Comparison of ENCODE assay signal across 8 mouse cellular contexts in the genomic region with DNA sequence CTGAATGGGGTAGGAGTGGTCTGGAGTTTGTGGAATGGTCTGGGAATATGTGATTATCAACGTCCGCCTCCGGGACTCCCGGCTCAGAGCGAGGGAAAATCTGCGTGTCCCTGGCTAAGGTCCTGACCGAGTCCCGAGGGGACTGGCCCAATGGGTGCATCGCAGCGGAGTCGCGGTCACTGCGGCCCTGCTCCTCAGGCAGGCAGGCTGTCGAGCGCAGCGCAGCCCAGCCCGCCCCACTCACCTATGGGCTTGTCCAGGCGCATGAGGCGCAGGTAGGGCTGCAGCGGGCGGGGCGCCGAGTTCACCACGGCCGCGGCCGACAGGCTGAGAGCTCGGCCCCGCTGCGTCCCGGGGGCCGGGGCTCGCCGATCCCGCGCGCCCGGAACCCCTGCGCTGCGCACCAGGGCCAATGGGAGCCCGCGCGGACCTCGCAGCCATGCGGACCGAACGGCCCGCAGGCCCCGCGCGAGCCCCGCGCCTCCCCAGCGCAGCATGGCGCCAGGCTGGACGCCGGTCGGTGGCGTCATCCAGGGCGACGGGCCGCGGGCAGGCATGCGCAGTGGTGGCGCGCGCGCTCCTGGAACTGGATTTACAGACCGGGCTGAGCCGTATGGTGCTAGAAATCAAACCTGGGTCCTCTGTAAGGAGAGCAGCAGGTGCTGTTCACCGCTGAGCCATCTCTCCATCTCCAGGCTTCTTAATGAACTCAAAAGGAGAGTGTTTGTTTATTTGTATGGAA. TPM values are rescaled to one million over a fixed set of nuclear protein-coding genes. Genes with fewer than 3 reads are reported as not detected.
DNase-seq lines count a peak whose midpoint lies in the region; ATAC-seq and TF ChIP-seq lines count a peak whose summit lies in the region.

No protein-coding gene starts in this region.

- H3K4me3 ChIP-seq in bone marrow macrophage, adult 2 months (ENCODE audit: insufficient read depth, low read length), result peak overlapping the region; percentile 66
- H3K4me3 ChIP-seq in embryonic facial prominence, embryonic 15.5 days (replicated peaks), result peak overlapping the region; percentile 67
- H3K4me3 ChIP-seq in kidney, embryonic 14.5 days (ENCODE audit: low read length), result peak overlapping the region; percentile 78

- no peak for TF ChIP-seq POLR2A in bone marrow macrophage, adult 2 months (IDR thresholded peaks at IDR 0.05; ENCODE audit: borderline replicate concordance, low read depth, low read length)

- WGBS in embryonic facial prominence, embryonic 15.5 days, result under 1% methylated on average over 71 of the region's 71 CpGs
- under 1% methylated on average over 71 of the region's 71 CpGs for WGBS in kidney, embryonic 14.5 days

- peaks cover 4% of the 10 kb centered on the region for H3K4me1 ChIP-seq in bone marrow macrophage, adult 2 months (ENCODE audit: control insufficient read depth, insufficient read depth, low read length)
- peaks cover 21% of the 10 kb centered on the region; the same call in 1 of the 2 replicates for H3K4me1 ChIP-seq in embryonic facial prominence, embryonic 15.5 days
- peaks cover 9% of the 10 kb centered on the region; the same call in 1 of the 2 replicates for H3K4me1 ChIP-seq in kidney, embryonic 14.5 days (ENCODE audit: control insufficient read depth, insufficient read depth, low read length)

- TF ChIP-seq CTCF in bone marrow macrophage, adult 2 months (IDR thresholded peaks at IDR 0.05; ENCODE audit: low read depth, low read length), result no peak

- no peaks in the 10 kb centered on the region for H3K27me3 ChIP-seq in embryonic facial prominence, embryonic 15.5 days
- no peaks in the 10 kb centered on the region for H3K27me3 ChIP-seq in kidney, embryonic 14.5 days (ENCODE audit: control insufficient read depth, insufficient read depth, low read length)

- peak; percentile 92 for ATAC-seq in embryonic facial prominence, embryonic 15.5 days (ENCODE audit: insufficient number of reproducible peaks, low FRiP score, low TSS enrichment, low read depth)
- ATAC-seq in kidney, embryonic 14.5 days (ENCODE audit: low FRiP score, low TSS enrichment), result peak; percentile 96

- no peak overlapping the region for H3K27ac ChIP-seq in bone marrow macrophage, adult 2 months (ENCODE audit: insufficient read depth, low read depth, low read length)
- H3K27ac ChIP-seq in embryonic facial prominence, embryonic 15.5 days (replicated peaks), result 0 out of 2 replicates have a peak overlapping the region, but pooled peaks have one; percentile 65
- peak overlapping the region; percentile 78; the same call in 1 of the 2 replicates for H3K27ac ChIP-seq in kidney, embryonic 14.5 days (ENCODE audit: low read depth, low read length)

- peak; percentile 92 to 93 for DNase-seq in B cell, adult 2 months
- DNase-seq in heart, adult 9 months (ENCODE audit: low spot score in 2 of 2), result peak; percentile 86
- peak; percentile 92 for DNase-seq in liver
- peak; percentile 47 to 73 for DNase-seq in monocyte, adult 2 months (ENCODE audit: low read depth in 1 of 2, low spot score in 2 of 2)
- DNase-seq in spleen, postnatal 14 days (ENCODE audit: low spot score in 2 of 2), result peak; percentile 78 to 85

- H3K36me3 ChIP-seq in embryonic facial prominence, embryonic 15.5 days, result no peaks in the 10 kb centered on the region
- peaks cover 6% of the 10 kb centered on the region; the same call in 1 of the 2 replicates for H3K36me3 ChIP-seq in kidney, embryonic 14.5 days (ENCODE audit: control insufficient read depth, insufficient read depth, low read length)

- peak overlapping the region; percentile 67 for H3K4me2 ChIP-seq in embryonic facial prominence, embryonic 15.5 days (replicated peaks)
- H3K4me2 ChIP-seq in kidney, embryonic 14.5 days (replicated peaks; ENCODE audit: low read depth, low read length), result peak overlapping the region; percentile 73

- peak overlapping the region; percentile 87 for H3K9ac ChIP-seq in embryonic facial prominence, embryonic 15.5 days
- H3K9ac ChIP-seq in kidney, embryonic 14.5 days (ENCODE audit: low read depth, low read length), result peak overlapping the region; percentile 89

- H3K9me3 ChIP-seq in embryonic facial prominence, embryonic 15.5 days (replicated peaks), result no peaks in the 10 kb centered on the region
- no peaks in the 10 kb centered on the region for H3K9me3 ChIP-seq in kidney, embryonic 14.5 days (ENCODE audit: control insufficient read depth, low read length)

RNA-seq across cellular contexts. Expression of a gene that starts 1.0 kb away (rescaled TPM):
- 18.5 and 19.9 TPM in 2 replicates for polyA plus RNA-seq in bone marrow macrophage, adult 2 months (2012; ENCODE audit: insufficient read depth, insufficient read length, missing spikeins)
- 53.6 and 54.5 TPM in 2 replicates for polyA plus RNA-seq in embryonic facial prominence, embryonic 15.5 days (2015; fragmentation: Nextera tagmentation; extraction: Ambion mirVana)
- polyA plus RNA-seq in kidney, embryonic 14.5 days (2014; fragmentation: Nextera tagmentation; extraction: Ambion mirVana), result 62.0 and 76.4 TPM in 2 replicates

RNA-seq across cellular contexts. Expression of a gene that starts 45.6 kb away (rescaled TPM):
- polyA plus RNA-seq in bone marrow macrophage, adult 2 months (2012; ENCODE audit: insufficient read depth, insufficient read length, missing spikeins), result 58.9 and 64.2 TPM in 2 replicates
- 4.7 and 5.9 TPM in 2 replicates for polyA plus RNA-seq in embryonic facial prominence, embryonic 15.5 days (2015; fragmentation: Nextera tagmentation; extraction: Ambion mirVana)
- polyA plus RNA-seq in kidney, embryonic 14.5 days (2014; fragmentation: Nextera tagmentation; extraction: Ambion mirVana), result 2.4 and 3.5 TPM in 2 replicates
